Mouse (Mus musculus) CD4-positive, CD25-positive, alpha-beta regulatory T cell, adult 2 months (primary cell): ENCODE measurements around the gene Cep85l.

Source experiments
- DNase-seq: peaks from one replicate; pipeline ENCODE4 v3.0.0-alpha.2; 2012; ENCODE audit warnings: low read depth, low spot score

The Cep85l gene

DNA sequence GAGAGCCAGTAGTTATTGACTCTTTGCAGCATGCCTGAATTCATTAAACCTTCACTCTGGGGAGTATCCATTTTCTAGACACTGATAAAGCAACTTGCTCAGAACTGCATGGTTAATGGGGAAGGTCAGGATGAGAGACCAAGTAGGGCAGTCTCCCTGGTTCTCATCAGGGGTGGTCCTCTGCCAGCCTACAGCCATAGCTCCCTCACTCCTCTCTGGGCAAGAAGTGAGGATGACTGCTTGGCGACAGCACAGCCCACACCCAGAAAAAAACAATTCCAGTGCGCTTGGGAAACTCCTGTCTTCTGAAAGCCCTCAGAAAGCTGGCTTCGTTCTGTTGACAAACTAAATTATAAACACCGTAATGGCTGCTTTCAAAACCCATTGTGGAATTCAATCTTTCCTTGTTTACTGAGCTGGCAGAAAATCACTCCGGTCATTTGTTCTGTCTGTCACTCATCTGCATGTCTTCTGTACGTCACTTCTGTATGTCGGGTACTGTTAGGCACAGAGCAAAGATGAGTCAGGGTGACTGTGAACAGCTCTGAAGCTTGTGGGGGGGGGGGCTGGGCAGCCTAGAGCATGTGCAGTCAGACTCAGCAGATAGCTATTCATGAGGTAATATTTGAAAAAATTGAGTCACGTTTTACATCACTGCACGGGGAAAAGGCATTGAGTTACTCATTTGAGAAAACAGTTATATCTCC is 15.3 kb upstream of the Cep85l start:
- no peak for DNase-seq

DNA sequence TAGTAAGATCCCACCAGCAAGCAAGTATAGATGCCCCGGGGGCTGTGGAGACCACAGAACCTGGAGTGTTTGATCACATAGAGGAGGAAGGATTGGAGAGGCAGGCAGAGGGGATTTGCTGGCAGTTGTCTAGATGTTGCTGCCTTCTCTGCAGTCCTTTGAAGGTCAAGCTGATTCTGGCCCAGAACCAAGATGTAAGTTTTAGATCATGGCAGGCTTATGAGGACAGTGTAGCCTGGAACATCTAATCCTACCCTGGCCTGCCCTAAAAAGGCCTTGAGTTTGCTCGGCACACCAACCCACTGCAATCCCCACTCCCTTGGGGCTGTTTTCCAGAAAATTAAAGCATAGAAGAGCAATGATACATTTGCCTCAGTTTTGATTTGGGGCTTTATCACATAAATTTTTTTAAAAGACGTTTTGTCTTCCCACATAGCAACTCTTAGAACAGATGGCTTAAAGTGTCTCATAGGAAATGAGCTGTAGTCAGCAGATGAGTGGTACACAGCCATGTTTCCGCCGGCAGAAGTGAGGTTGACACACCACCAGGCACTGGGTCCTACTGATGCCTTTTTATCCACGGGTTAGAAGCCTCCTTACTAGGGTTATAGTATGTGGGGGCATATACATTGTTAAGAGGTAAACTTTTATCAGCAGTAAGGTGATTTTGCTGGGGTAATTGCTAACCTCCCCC is 8.6 kb upstream of the Cep85l start:
- DNase-seq, result no peak

DNA sequence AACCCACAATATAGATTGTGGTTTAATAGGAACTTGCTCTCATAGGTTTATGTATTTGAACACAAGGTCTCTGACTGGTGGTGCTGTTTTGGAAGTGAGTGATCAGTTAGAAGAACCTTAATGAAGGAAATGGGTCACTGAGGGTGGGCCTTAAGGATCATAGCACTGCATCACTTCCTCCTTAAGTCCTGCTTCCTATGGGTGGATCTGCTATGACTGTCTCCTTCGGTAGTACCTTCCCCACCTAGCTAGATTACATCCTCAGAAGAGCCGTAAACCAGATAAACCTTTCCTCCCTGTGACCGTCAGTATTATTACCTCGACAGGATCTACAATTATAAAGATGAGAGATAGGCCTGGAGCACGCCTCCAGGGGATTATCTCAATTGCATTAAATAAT is 5.7 kb upstream of the Cep85l start:
- DNase-seq, result no peak

DNA sequence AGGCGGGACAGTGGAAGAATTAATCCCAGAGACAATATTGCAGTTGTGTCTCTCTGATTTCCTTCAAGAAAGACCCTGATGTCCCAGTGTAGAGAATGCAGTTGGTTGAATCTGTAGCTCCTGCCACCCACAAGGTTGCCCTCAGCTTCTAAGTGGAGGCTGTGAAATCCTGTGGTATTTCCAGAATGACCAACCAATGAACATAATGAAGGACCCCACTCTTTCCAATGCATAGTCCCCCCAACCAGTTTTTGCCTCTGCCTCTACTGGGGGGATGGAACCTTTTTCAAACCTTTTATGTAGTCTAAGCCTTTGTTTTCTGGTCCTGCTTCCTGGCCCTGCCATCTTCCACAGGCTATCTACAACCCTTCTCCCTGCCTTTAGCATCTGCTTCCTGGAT is 5.1 kb upstream of the Cep85l start:
- DNase-seq, result no peak

DNA sequence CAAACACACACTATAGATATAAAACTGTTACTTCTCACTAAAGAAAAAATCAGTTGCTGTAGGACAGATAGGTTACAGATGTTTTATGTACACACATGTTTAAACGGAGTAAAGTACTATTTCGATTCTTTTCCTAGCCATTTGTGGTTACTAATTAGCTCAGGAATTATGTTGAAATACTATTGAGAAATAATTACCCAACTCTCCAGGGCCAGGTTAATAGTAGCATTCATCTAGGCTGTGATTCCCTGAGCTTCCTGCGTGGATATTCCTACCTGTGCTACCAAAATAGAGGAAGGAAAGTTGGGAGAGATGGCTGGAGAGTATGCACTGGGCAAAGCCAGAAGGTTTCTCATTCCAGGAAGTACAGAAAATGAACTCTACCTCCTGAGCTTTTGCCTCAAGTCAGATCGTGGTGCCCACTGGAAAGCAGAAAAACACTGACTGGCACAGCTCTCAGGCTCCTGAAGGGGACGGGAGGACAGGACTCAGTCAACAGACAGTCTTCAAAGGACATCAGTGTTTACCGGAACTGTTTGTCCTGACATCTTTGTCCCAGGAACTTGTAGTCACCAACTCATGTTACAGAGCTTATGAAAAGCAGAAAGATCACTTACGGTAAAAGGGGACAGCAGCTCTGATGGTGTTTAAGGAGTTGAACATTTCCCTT is 3.1 kb upstream of the Cep85l start:
- no peak for DNase-seq

DNA sequence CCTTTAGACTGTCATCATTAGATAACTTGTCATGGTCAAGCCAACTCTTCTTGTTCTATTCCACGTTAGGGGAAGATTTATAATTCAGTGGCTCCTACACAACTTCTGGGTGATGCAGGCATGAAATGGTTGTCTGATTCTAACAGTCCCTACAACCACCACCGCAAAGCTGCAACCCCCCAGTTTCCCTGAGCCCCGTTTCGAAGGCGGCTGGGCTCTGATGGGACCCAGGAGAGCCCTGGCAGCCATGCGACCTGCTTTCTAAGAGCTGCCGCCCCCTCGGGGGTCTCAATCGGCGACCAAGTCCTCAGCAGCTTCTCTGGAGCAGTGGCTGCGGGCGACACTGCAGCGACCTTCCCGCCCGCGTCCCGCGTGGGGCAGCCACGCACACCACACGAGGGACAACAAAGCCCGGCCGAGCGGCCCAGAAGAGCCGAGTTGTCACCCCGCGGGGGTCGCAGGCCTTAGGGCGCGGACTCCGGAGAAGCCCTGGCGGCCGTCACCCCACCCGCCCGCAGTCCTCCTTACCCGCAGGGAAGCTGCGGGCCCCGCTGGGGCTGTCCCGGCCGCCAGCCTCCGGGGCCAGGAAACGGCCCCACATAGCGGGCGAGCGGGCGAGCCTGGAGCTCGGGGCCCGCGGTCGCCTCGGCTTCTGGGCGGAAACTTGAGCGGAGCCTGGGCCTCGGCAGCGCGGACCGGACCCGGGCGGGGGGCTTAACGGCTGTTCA is 602 bp downstream of the Cep85l start:
- no peak for DNase-seq

DNA sequence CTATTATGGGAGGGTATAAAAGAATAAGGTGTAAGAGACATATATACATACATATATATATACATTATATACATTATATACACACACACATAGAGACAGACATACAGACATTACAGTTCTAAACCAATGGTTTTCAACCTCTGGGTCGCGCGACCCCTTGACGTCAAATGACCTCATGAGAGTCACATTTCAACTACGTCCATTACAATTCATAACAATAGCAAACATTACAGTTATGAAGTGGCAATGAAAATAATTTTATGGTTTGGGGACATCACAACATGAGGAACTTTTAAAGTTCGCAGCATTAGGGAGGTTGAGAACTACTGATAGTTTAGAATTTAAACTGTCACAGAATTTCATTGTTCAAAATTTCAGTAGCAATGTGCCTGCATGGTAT is 1.5 kb downstream of the Cep85l start:
- DNase-seq, result no peak

DNA sequence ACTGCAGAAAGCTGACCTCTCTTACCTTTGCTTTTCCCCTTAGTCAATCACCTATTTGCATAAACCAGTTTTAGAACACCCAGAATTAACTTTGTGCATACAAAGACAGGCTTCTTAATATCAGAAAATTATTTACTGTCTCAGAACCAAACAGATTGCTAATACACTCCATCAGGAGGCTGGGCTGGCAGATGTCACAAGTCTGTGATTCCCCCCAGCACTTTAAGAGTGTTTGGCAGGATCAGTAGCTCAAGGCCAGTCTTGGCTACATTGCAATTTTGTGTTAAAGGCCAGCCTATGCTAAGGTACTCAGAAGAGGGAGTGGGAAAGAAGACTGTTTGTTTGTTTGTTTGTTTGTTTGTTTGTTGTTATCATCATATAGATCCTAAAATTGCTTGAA is 2.7 kb downstream of the Cep85l start:
- no peak for DNase-seq

DNA sequence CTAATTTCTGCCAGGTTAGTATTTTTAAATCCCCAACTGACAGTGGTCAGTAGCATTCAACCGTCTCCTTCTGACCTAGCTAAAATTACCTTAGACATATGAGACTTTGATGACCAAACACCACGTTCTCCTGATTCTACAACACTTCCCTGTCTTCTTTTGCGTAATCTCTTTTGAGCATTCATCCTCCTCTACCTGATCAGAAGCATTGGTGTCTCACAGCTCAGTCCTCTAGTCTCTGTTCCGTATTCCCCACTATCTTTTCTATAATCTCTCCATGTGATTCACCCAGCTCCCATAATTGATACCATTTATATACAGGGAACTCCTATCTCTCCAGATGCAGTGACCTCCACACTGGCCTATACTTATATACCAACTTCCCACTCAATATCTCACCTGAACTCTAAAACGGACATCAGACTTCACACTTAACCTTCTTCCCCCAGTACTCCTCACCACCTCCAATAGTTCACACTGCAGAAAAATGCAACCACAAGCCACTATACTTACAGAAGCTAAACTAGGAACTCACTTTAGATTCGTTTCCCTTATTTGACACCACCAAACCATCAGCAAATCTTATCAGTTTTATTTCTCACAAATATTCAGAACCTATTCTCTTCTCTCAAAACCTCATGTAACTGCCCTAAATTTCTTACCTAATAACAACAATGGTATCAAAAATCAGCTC is 5.7 kb downstream of the Cep85l start:
- DNase-seq, result no peak

DNA sequence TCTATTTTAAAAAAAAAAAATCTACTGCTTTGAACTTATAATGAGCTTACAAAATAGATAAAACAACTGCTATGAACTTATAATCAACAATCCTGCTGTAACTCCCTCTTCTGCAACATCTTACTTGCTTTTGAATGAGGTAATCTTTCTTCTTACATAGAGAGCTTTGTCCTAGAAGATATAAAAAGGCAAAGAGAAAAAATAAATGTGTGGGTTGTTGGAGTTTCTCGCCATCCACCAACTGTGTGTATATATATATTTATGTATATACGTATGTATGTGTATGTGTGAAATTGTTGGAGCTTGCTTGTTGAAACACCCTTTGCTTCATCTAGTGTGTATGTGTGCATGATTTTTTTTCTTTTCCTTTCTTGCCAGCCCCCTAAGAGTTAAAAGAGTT is 12.5 kb downstream of the Cep85l start:
- no peak for DNase-seq

DNA sequence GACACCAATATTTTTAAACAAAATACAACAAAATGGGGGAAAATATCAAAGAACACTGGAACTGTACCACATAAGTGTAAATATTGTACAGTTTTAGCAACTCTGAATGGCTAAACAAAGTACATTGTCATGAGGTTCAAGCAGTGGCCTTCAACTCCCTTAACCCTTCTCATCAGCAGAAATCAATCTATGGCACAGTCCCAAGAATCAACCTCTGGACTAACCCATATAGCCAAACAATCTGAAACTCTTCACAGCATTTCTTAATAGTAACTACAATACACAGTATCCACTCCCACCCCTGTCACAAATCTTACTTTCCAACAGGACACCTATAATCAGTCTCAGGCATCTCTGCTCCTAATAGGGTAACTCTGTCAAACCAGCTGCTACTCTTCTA is 15.4 kb downstream of the Cep85l start:
- DNase-seq, result no peak

DNA sequence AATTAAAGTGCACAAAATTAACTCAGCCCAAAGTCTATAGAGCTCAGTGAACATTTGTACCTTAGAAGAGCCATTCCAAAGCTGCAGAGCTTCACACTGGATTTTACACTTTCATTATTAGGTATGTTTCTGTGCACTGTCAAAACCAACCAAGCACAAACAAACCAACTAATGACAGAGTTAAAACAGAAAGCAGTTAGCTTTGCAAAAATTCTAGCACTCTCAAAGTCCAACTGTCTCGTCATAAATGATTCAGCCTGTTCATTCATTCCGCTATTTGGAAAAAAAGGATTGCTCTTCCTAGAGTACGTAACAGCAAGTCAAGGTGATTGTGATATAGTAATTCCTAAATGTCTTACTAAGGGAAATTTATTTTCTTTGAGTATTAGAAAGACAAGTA is 20.7 kb downstream of the Cep85l start:
- DNase-seq, result no peak

DNA sequence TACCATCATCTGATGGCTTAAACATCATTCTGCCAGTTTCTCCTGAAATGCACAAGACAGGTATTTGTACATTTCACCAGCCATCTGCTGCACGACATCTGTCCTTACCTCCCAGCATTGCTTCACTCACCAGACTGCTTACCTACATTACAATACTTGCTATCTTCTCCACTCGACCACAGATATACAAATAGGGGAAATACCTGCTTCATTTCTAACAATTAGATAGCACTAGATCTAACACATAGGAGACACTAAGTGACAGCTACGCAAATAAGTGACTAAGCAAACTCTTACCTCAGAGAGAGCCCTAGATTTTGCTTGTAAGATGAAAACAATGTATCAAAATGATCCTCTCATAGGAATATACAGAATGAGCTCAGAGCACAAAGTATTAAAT is 26.1 kb downstream of the Cep85l start:
- DNase-seq, result peak; percentile 25

DNA sequence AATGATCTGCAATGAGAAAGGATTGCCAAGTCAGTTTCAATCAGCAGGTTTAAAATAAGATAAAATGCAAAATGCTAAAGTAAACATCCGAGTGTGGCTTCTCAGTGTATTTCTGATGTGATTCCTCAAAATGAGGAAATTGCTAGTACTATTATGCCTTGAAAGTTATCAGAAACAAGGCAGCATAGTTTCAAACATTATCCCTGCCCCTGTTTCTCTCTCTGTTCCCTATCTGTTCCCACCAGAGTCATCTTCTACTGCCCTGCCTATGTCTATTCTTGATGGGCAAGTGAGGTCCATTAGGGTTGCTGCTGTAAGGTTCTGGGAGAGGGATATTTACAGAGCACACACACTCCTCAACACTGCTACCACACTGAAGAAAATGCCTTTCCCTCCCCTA is 30.5 kb downstream of the Cep85l start:
- no peak for DNase-seq

DNA sequence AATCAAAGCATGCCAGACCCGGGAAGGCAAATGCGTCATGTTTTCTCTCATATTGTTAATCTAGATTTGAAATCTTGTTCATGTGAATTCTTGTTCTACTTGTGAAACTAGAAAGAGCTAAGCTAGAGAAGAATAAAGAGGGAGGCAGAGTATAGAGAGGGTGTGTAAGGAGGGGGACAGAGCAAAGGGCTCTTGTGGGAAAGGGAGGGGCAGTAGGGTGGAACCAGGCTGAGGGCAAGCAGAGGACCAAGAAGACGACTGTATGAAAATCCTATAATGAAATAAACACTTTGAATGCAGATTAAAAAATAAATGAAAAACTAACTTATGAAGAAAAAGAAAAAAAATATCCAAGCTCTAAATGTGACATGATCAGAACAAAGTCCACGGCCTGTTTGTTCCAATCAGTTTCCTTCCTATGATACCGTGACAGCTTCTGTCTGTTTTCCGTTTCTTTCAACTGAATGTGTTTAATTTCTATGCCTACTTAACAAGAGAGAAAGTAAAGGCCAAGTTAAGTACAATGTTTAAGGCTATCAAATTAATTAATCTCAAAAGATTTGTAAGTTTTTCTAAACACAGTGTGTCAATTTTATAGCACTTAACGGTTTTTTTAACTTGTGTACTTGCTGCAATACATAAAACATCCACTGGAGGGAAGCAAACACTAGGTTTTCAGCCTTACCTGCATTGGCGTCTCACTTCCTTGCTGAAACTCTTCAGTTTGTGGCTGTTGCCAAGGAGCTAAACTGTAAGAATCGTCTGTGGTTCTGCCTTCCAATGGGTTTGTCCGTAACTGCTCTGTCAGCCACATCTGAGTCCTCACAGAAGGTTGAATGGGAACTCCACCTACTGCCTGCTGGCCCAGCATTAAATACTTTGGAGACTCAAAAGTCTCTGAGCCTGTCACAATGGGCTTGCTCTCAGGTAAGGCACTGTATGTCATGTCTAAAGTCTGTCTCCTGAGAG is 31.7 kb downstream of the Cep85l start:
- DNase-seq, result peak; percentile 89

DNA sequence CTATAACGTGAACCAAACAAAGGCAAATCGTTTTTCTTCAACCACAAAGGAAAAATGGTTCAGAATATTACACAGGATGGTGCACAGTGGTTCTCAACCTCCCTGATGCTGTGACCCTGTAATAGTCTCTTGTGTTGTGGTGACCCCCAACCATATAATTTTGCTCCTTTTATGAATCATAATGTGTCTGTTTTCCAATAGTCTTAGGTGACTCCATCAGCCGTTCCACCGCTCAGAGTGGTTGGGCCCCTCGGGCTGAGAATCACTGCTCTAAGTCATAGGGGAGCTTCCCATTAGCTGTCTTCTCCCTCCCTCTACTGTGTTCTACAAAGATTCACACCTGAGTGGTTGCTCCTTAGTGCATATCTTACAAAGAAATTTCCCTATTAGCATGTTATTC is 32.8 kb downstream of the Cep85l start:
- DNase-seq, result no peak

DNA sequence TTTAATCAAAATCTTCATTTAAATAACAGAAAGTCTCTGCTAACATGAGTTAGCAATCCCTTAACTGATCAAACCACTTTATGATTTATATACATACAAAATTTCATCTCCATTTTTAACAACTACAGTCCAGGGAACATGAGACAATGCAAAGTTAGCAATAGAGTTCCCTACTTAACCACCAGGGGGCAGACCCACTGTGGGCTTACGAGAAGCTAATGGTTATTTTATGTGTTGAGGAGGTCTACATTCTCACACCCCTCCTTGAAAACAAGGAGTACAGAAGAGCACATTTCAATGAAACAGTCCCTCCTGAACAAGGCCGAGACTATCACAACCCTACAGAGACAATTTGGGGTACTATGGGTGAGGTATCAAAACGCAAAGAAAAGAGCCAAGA is 33.2 kb downstream of the Cep85l start:
- peak; percentile 77 for DNase-seq

DNA sequence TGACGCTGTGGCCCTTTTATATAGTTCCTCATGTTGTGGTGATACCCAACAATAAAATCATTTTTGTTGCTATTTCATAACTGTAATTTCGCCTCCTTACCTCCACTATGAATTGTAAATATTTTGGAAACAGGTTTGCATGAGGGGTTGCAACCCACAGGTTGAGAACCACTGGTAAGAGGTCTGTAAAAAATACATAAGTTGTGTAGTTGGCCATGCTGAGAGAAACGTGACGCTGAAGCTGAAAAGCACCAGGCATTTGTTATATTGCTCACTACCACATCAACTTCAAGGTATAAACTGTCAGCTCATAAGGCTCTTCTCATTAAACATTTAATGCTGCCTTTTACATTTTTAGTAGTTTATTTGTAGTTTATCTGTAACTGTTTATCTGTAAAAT is 34.2 kb downstream of the Cep85l start:
- no peak for DNase-seq

DNA sequence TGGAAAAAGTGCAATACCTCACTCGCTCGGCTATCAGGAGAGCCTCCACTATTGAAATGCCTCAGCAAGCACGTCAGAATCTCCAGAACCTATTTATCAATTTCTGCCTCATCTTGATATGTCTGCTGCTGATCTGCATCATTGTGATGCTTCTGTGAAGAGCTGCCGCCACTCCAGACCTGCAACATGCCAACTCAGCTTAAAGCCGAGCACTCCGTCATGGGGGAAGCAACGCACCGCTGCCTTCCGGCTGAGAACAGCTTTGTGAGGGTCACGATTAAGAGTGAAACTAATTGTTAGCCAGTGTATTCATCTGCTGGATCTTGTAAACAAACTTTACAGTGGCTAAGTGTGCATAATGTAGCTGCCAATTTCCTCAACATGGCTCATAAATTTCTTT is 35.9 kb downstream of the Cep85l start:
- peak; percentile 36 for DNase-seq

DNA sequence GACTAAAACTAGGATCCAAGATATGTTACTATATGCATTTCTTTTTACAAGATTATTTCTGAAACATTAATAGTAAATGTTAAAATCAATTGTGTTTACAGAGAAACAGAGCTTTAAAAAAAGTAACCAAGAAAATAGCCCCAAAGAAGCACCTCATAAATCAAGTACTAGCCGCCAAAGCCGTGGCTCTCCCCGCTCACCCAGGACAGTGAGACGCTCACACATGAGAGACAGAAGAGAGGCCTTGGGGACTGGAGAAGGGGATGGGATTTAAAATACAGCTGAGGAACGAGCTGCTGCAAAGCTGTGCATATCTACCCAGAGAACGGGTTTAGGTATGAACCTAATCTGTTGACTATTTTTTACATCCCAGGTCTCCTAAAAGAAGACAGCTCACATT is 36.4 kb downstream of the Cep85l start:
- DNase-seq, result no peak
